Mouse (Mus musculus) forebrain, embryonic 11.5 days (tissue): ENCODE measurements around the gene Golga7b. TPM values are rescaled to one million over a fixed set of nuclear protein-coding genes. Genes with fewer than 3 reads are reported as not detected.

Experiments used
- ATAC-seq: fragments of 200-750 bp; cut with Nextera tagmentation; replicated peaks from 2 replicates; pipeline ENCODE4 v1.8.0; 2017; ENCODE audit warnings: moderate TSS enrichment; ENCODE audit not compliant: low FRiP score
- DNase-seq: peaks from one replicate; pipeline ENCODE4 v3.0.0-alpha.2; 2017; ENCODE audit warnings: low spot score
- H3K27ac ChIP-seq: fragments of 300-500 bp; sonication (generic); 2 replicates; pipeline ENCODE4 v1.5.1; 2014; ENCODE audit warnings: low read depth, low read length
- H3K27me3 ChIP-seq: fragments of 300-500 bp; sonication (generic); 2 replicates; pipeline ENCODE4 v1.6.1; 2014; ENCODE audit warnings: mild to moderate bottlenecking, low read length, mixed read lengths; ENCODE audit not compliant: control insufficient read depth, insufficient read depth
- H3K36me3 ChIP-seq: fragments of 300-500 bp; sonication (generic); 2 replicates; pipeline ENCODE4 v1.6.1; 2014; ENCODE audit warnings: mild to moderate bottlenecking, low read length, moderate library complexity, mixed read lengths; ENCODE audit not compliant: control insufficient read depth, insufficient read depth
- H3K4me1 ChIP-seq: fragments of 300-500 bp; sonication (generic); replicated peaks from 2 replicates; pipeline ENCODE4 v1.6.1; 2014; ENCODE audit warnings: low read length, mixed read lengths; ENCODE audit not compliant: control insufficient read depth, insufficient read depth
- H3K4me2 ChIP-seq: fragments of 300-500 bp; sonication (generic); 2 replicates; pipeline ENCODE4 v1.6.1; 2014; ENCODE audit warnings: low read depth, mild to moderate bottlenecking, low read length, moderate library complexity, mixed read lengths; ENCODE audit not compliant: severe bottlenecking
- H3K4me3 ChIP-seq: fragments of 300-500 bp; sonication (generic); 2 replicates; pipeline ENCODE4 v1.5.1; 2014; ENCODE audit warnings: low read depth, low read length
- H3K9ac ChIP-seq: fragments of 300-500 bp; sonication (generic); 2 replicates; pipeline ENCODE4 v1.6.1; 2014; ENCODE audit warnings: low read length
- H3K9me3 ChIP-seq: fragments of 300-500 bp; sonication (generic); 2 replicates; pipeline ENCODE4 v1.6.1; 2016; ENCODE audit warnings: low read length, mixed read lengths; ENCODE audit not compliant: control insufficient read depth
- WGBS: fragments of 180-500 bp; shearing (Covaris S2); extraction: QIAGEN DNeasy Blood & Tissue Kit; methylation state at CpG from one replicate; pipeline ENCODE4 v1.1.7; 2014; 5-methylcytosine and 5-hydroxymethylcytosine counted together
- polyA plus RNA-seq: library from polyadenylated mRNA; unstranded; fragments of >200 nt; fragmentation: Nextera tagmentation; extraction: Ambion mirVana; gene quantifications from 2 replicates; pipeline ENCODE4 v1.2.1, GENCODE M21; 2014

Gene Golga7b
- polyA plus RNA-seq, 1 experiment from 2014 or later, result 2.4 TPM

- Histone ChIP-seq H3K9ac (no peak overlapping the region), H3K36me3 (no peaks in the 10 kb centered on the region), H3K27ac (no peak overlapping the region), H3K4me3 (no peak overlapping the region), H3K4me2 (no peak overlapping the region), H3K9me3 (no peaks in the 10 kb centered on the region), H3K27me3 (no peaks in the 10 kb centered on the region), H3K4me1 (0 out of 2 replicates have a peak, but pooled peaks cover 5% of the 10 kb centered on the region)
- WGBS, result 48% methylated on average over 14 of the region's 14 CpGs
- DNase-seq (peak; percentile 86), ATAC-seq (no peak)
These were observed 24.9 kb downstream of the Golga7b start for GRCm38 (mm10) chr19:42272003-42272963.

- ATAC-seq, result no peak
- Histone ChIP-seq H3K36me3 (no peaks in the 10 kb centered on the region), H3K4me1 (no peaks in the 10 kb centered on the region), H3K4me2 (no peak overlapping the region), H3K9ac (no peak overlapping the region), H3K9me3 (no peaks in the 10 kb centered on the region), H3K4me3 (no peak overlapping the region), H3K27ac (no peak overlapping the region), H3K27me3 (no peaks in the 10 kb centered on the region)
- WGBS, result 88% methylated on average over 6 of the region's 6 CpGs
- no peak for DNase-seq
These were observed 29.9 kb downstream of the Golga7b start for GRCm38 (mm10) chr19:42277288-42277687.

- ATAC-seq (no peak), DNase-seq (no peak)
- WGBS, result 90% methylated on average over 5 of the region's 5 CpGs
These were observed 31.1 kb downstream of the Golga7b start for GRCm38 (mm10) chr19:42278461-42278860.

GRCm38 (mm10) chr19:42279611-42280010, 32.2 kb downstream of the Golga7b start:
- Histone ChIP-seq H3K4me3 (no peak overlapping the region), H3K9me3 (no peaks in the 10 kb centered on the region), H3K36me3 (no peaks in the 10 kb centered on the region), H3K4me2 (no peak overlapping the region), H3K9ac (no peak overlapping the region), H3K4me1 (no peaks in the 10 kb centered on the region), H3K27me3 (no peaks in the 10 kb centered on the region), H3K27ac (no peak overlapping the region)
- ATAC-seq (no peak), DNase-seq (no peak)
- WGBS, result 52% methylated on average over 3 of the region's 3 CpGs

More at GRCm38 (mm10) chr19:42278461-42278860, 31.1 kb downstream of the Golga7b start:
- Histone ChIP-seq H3K4me1 (no peaks in the 10 kb centered on the region), H3K27ac (no peak overlapping the region), H3K4me3 (no peak overlapping the region), H3K27me3 (no peaks in the 10 kb centered on the region), H3K4me2 (no peak overlapping the region), H3K9me3 (no peaks in the 10 kb centered on the region), H3K36me3 (no peaks in the 10 kb centered on the region), H3K9ac (no peak overlapping the region)

- H3K4me2 ChIP-seq, result no peak overlapping the region
- H3K9ac ChIP-seq, result no peak overlapping the region
- 86% methylated on average over 8 of the region's 8 CpGs for WGBS
- H3K4me1 ChIP-seq, result no peaks in the 10 kb centered on the region
- H3K36me3 ChIP-seq, result no peaks in the 10 kb centered on the region
- DNase-seq (no peak), ATAC-seq (no peak)
- H3K27me3 ChIP-seq, result no peaks in the 10 kb centered on the region
- no peak overlapping the region for H3K27ac ChIP-seq
- H3K9me3 ChIP-seq, result no peaks in the 10 kb centered on the region
- no peak overlapping the region for H3K4me3 ChIP-seq
These were observed 36.8 kb downstream of the Golga7b start for GRCm38 (mm10) chr19:42284178-42284577.

GRCm38 (mm10) chr19:42288361-42288760, 41.0 kb downstream of the Golga7b start:
- DNase-seq (no peak), ATAC-seq (no peak)
- Histone ChIP-seq H3K9ac (no peak overlapping the region), H3K4me1 (peaks cover 8% of the 10 kb centered on the region; the same call in 1 of the 2 replicates), H3K27ac (no peak overlapping the region), H3K4me2 (no peak overlapping the region), H3K4me3 (no peak overlapping the region), H3K9me3 (no peaks in the 10 kb centered on the region), H3K27me3 (no peaks in the 10 kb centered on the region), H3K36me3 (no peaks in the 10 kb centered on the region)
- WGBS, result 82% methylated on average over 4 of the region's 4 CpGs

- Histone ChIP-seq H3K9ac (no peak overlapping the region), H3K4me3 (no peak overlapping the region), H3K27ac (no peak overlapping the region), H3K9me3 (no peaks in the 10 kb centered on the region), H3K36me3 (no peaks in the 10 kb centered on the region), H3K27me3 (no peaks in the 10 kb centered on the region), H3K4me2 (no peak overlapping the region), H3K4me1 (peaks cover 8% of the 10 kb centered on the region; the same call in 1 of the 2 replicates)
- 31% methylated on average over 7 of the region's 7 CpGs for WGBS
- DNase-seq (no peak), ATAC-seq (no peak)
These were observed 43.7 kb downstream of the Golga7b start for GRCm38 (mm10) chr19:42290954-42291661.

GRCm38 (mm10) chr19:42292106-42292505, 44.7 kb downstream of the Golga7b start:
- 0 out of 2 replicates have a peak overlapping the region, but pooled peaks have one; percentile 31 for H3K27ac ChIP-seq
- H3K4me3 ChIP-seq, result no peak overlapping the region
- DNase-seq (peak; percentile 62), ATAC-seq (no peak)
- H3K4me1 ChIP-seq, result peaks cover 8% of the 10 kb centered on the region; the same call in 1 of the 2 replicates
- H3K9ac ChIP-seq, result no peak overlapping the region
- H3K4me2 ChIP-seq, result 0 out of 2 replicates have a peak overlapping the region, but pooled peaks have one; percentile 5
- H3K9me3 ChIP-seq, result no peaks in the 10 kb centered on the region
- no peaks in the 10 kb centered on the region for H3K36me3 ChIP-seq
- no peaks in the 10 kb centered on the region for H3K27me3 ChIP-seq
- 27% methylated on average over 8 of the region's 8 CpGs for WGBS
